In the genomic region with DNA sequence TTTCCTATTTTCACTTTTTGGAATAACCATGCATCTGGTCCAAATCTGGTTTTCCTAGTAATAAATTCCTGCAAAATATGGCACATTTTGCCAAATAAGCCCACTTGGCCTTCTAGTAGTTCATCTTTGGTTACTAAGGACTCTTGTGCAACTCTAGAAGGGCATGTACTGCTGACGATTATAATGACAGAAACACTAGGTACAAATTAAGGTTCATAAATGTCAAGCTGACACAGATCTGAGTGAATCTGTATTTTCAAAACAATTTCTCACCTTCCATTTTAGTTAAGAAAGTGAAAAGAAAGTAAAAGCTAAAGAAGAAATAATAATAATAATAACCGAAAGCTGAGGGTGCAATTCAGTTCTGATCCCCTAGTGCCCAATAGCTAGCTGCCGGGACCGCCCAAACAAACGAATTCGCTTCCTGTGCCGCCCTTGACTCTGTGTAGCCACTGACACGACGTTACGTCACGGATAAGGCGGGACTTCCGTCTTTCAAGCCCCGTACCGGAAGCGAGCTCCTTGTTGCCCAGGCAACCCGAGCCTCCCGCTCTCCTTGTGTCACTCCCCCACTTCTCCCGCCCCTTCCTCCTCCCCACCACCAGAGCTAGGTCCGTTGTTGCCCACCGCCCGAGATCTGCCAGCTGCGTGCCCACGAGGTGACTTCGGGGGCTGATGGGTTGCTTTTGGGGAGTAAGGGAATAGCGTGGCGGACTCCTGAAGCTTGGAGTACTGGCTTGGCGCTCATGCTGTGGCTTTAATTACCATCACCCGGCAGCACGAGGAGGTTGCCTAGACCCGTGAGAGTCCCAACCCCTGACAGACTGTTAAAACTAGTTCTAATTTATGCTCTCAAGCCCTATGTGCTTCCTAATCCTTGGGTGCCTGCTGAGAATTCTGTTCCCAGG, we compare ENCODE assay signal across 7 mouse cellular contexts. TPM values are rescaled to one million over a fixed set of nuclear protein-coding genes. Genes with fewer than 3 reads are reported as not detected.
A peak's percentile ranks its signal among the peaks of the same experiment; 100 is the strongest.
DNase-seq lines count a peak whose midpoint lies in the region; ATAC-seq lines count a peak whose summit lies in the region.

A gene (plus strand): TSS at position 563 of the 908 bp plus-strand sequence.

- H3K36me3 ChIP-seq in intestine, embryonic 16.5 days (ENCODE audit: control insufficient read depth, insufficient read depth, low read length) = no peaks in the 10 kb centered on the region
- H3K36me3 ChIP-seq in midbrain, embryonic 11.5 days (ENCODE audit: control insufficient read depth, insufficient read depth, low read length) = no peaks in the 10 kb centered on the region

- peak within 1 kb of the TSS; percentile 56 for H3K9ac ChIP-seq in intestine, embryonic 16.5 days (ENCODE audit: low read depth, low read length)
- peak within 1 kb of the TSS; percentile 61 for H3K9ac ChIP-seq in midbrain, embryonic 11.5 days (ENCODE audit: low read length)

- H3K4me3 ChIP-seq in intestine, embryonic 16.5 days (ENCODE audit: low read length) = peak within 1 kb of the TSS; percentile 61
- H3K4me3 ChIP-seq in midbrain, embryonic 11.5 days (ENCODE audit: low read depth, low read length) = peak within 1 kb of the TSS; percentile 45

- no peak within 1 kb of the TSS for H3K27ac ChIP-seq in intestine, embryonic 16.5 days (ENCODE audit: low read length)
- H3K27ac ChIP-seq in midbrain, embryonic 11.5 days (ENCODE audit: low read depth, low read length) = peak within 1 kb of the TSS; percentile 72

- H3K4me1 ChIP-seq in intestine, embryonic 16.5 days (ENCODE audit: control insufficient read depth, insufficient read depth, low read length) = no peaks in the 10 kb centered on the region
- H3K4me1 ChIP-seq in midbrain, embryonic 11.5 days (ENCODE audit: control insufficient read depth, insufficient read depth, low read length) = peaks cover 3% of the 10 kb centered on the region; the same call in 1 of the 2 replicates

- peak; percentile 93 for DNase-seq in adrenal gland, adult 8-10 months
- peak; percentile 87 for DNase-seq in embryo, embryonic 9.5 days (ENCODE audit: extremely low spot score)
- DNase-seq in gastrocnemius, postnatal 4 days (ENCODE audit: low spot score in 2 of 2) = peak; percentile 73 to 92
- peak; percentile 88 to 92 for DNase-seq in left cerebral cortex, postnatal 36 days (ENCODE audit: low spot score in 2 of 2)
- peak; percentile 99 for DNase-seq in midbrain, embryonic 11.5 days (ENCODE audit: low spot score, missing footprints)
- DNase-seq in skeletal muscle tissue, adult 2 months (ENCODE audit: low read depth, low spot score) = peak; percentile 90

- no peaks in the 10 kb centered on the region for H3K9me3 ChIP-seq in intestine, embryonic 16.5 days (ENCODE audit: control insufficient read depth, low read length)
- no peaks in the 10 kb centered on the region for H3K9me3 ChIP-seq in midbrain, embryonic 11.5 days (ENCODE audit: control insufficient read depth, low read length)

- intact Hi-C loops in left cerebral cortex, postnatal 36 days (cut with DNase I) = loop anchor here (5.0 to 10.0 kb wide), 4 partner anchors 125 to 1062 kb away; no protein-coding TSS in a partner anchor

- no peaks in the 10 kb centered on the region for H3K27me3 ChIP-seq in intestine, embryonic 16.5 days (replicated peaks; ENCODE audit: control insufficient read depth, insufficient read depth, low read length)
- no peaks in the 10 kb centered on the region; the same call in 1 of the 2 replicates for H3K27me3 ChIP-seq in midbrain, embryonic 11.5 days (ENCODE audit: control insufficient read depth, insufficient read depth, low read length)

- peak; percentile 99 for ATAC-seq in intestine, embryonic 16.5 days
- ATAC-seq in midbrain, embryonic 11.5 days (ENCODE audit: low FRiP score) = peak; percentile 99

- H3K4me2 ChIP-seq in intestine, embryonic 16.5 days (ENCODE audit: low read depth, low read length) = peak within 1 kb of the TSS; percentile 41
- H3K4me2 ChIP-seq in midbrain, embryonic 11.5 days = peak within 1 kb of the TSS; percentile 42

- WGBS in intestine, embryonic 16.5 days = 17% methylated on average over 31 of the region's 31 CpGs
- WGBS in midbrain, embryonic 11.5 days = 13% methylated on average over 31 of the region's 31 CpGs

RNA-seq across cellular contexts. Expression of the gene that starts here (rescaled TPM):
- total RNA-seq in adrenal gland, adult 8-10 months (2022) = 10 to 100 TPM in 3 of 4 experiments, 1 to 10 TPM in 1; 8.4 to 13.3 (median 11.6) TPM
- 1 to 10 TPM; 4.2 to 5.2 TPM for total RNA-seq in gastrocnemius, postnatal 4 days (2021)
- polyA plus RNA-seq in intestine, embryonic 16.5 days (2015; fragmentation: Nextera tagmentation; extraction: Ambion mirVana) = 5.0 and 7.0 TPM in 2 replicates
- 10 to 100 TPM; 10.7 to 12.8 TPM for total RNA-seq in left cerebral cortex, postnatal 36 days (2021)
- polyA plus RNA-seq in midbrain, embryonic 11.5 days (2014; fragmentation: Nextera tagmentation; extraction: Ambion mirVana) = 16.8 and 19.0 TPM in 2 replicates
